5 mouse cellular contexts compared by ENCODE assay signal in the genomic region with DNA sequence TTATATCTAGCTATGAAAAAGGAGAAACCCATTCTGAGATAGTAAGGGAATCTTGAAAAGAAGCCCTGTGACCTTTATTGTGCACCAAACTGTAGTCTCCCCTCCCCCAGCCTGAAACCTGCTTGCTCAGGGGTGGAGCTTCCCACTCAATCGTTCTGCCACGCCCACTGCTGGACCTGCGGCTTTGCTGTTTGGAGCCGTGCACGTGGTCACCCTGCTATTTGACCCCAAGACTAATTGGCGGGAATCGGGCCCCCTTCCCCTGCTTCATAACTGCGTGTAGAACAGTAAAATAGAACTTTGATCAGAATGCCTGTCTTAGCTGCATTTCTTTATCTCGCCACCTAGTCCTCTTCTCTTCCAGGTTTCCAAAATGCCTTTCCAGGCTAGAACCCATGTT. TPM values are rescaled to one million over a fixed set of nuclear protein-coding genes. Genes with fewer than 3 reads are reported as not detected.
A peak's percentile ranks its signal among the peaks of the same experiment; 100 is the strongest.
DNase-seq lines count a peak whose midpoint lies in the region; ATAC-seq lines count a peak whose summit lies in the region.
"Not testable (repeated sequence)": the region's sequence is repeated elsewhere in the genome, so short reads cannot be mapped to it uniquely, and the experiment has no call there.

No protein-coding gene starts in this region.

- H3K27ac ChIP-seq in ES-E14 (ENCODE audit: insufficient read depth, low read depth, low read length, poor library complexity, severe bottlenecking): peak overlapping the region; percentile 75; the same call in 1 of the 2 replicates
- H3K27ac ChIP-seq in hindbrain, embryonic 10.5 days; liver, embryonic 13.5 days: not testable (repeated sequence)

- not testable (repeated sequence) for H3K27me3 ChIP-seq in hindbrain, embryonic 10.5 days (ENCODE audit: insufficient read depth, poor library complexity, severe bottlenecking); liver, embryonic 13.5 days

- not testable (repeated sequence) for H3K4me2 ChIP-seq in liver, embryonic 13.5 days

- H3K9ac ChIP-seq in ES-E14 (ENCODE audit: insufficient read depth, low read depth, low read length, poor library complexity, severe bottlenecking): peak overlapping the region; percentile 56; the same call in 1 of the 2 replicates
- not testable (repeated sequence) for H3K9ac ChIP-seq in liver, embryonic 13.5 days

- not testable (repeated sequence) for H3K9me3 ChIP-seq in ES-E14 (ENCODE audit: control insufficient read depth, insufficient read depth, low read depth, low read length); hindbrain, embryonic 10.5 days; liver, embryonic 13.5 days (replicated peaks)

- H3K4me3 ChIP-seq in ES-E14 (ENCODE audit: insufficient read depth in 1 of 2, low read depth in 1 of 2, low read length in 2 of 2, poor library complexity in 1 of 2, severe bottlenecking in 1 of 2); hindbrain, embryonic 10.5 days; liver, embryonic 13.5 days (replicated peaks): not testable (repeated sequence)

- in situ Hi-C loops in ES-E14 (cut with MboI; ENCODE audit: low sequenced_read_pairs in 2 of 2, unreplicated experiment in 2 of 2): not testable (repeated sequence)

- H3K4me1 ChIP-seq in ES-E14 (ENCODE audit: control insufficient read depth in 2 of 2, insufficient read depth in 2 of 2, low read length in 2 of 2, poor library complexity in 1 of 2): peaks cover 6 to 19% of the 10 kb centered on the region in 2 experiments
- not testable (repeated sequence) for H3K4me1 ChIP-seq in hindbrain, embryonic 10.5 days (replicated peaks); liver, embryonic 13.5 days (replicated peaks)

- not testable (repeated sequence) for ATAC-seq in liver, embryonic 13.5 days (ENCODE audit: low read depth)

- DNase-seq in ES-E14 (ENCODE audit: low read depth, low spot score): peak; percentile 45
- peak; percentile 13 for DNase-seq in adrenal gland, postnatal 10 days
- DNase-seq in embryo, embryonic 11 days: peak; percentile 23
- DNase-seq in hindbrain, embryonic 10.5 days (ENCODE audit: low spot score): peak; percentile 13
- DNase-seq in liver, embryonic 13.5 days: peak; percentile 6

- WGBS in hindbrain, embryonic 10.5 days: 49% methylated on average over 9 of the region's 9 CpGs
- WGBS in liver, embryonic 13.5 days (ENCODE audit: insufficient replicate concordance): 68% methylated on average over 9 of the region's 9 CpGs

- H3K36me3 ChIP-seq in ES-E14 (ENCODE audit: control insufficient read depth, insufficient read depth, low read length, poor library complexity, severe bottlenecking): not testable (repeated sequence)
- H3K36me3 ChIP-seq in hindbrain, embryonic 10.5 days: peaks cover 91% of the 10 kb centered on the region
- peaks cover 56% of the 10 kb centered on the region for H3K36me3 ChIP-seq in liver, embryonic 13.5 days

RNA-seq across cellular contexts. Expression of gene Mettl21a, which starts 39.1 kb away (rescaled TPM):
- total RNA-seq in ES-E14 (2012; rRNA removed): 18.6 and 25.8 TPM in 2 replicates
- 10 to 100 TPM; 14.2 to 15.3 TPM for total RNA-seq in adrenal gland, postnatal 10 days (2021)
- 19.9 and 22.9 TPM in 2 replicates for polyA plus RNA-seq in hindbrain, embryonic 10.5 days (2016; fragmentation: Nextera tagmentation; extraction: Ambion mirVana)
- 7.8 and 8.2 TPM in 2 replicates for polyA plus RNA-seq in liver, embryonic 13.5 days (2015; fragmentation: Nextera tagmentation; extraction: Ambion mirVana)

RNA-seq across cellular contexts. Expression of gene Creb1, which starts 45.5 kb away (rescaled TPM):
- total RNA-seq in ES-E14 (2012; rRNA removed): 23.4 and 35.1 TPM in 2 replicates
- 10 to 100 TPM; 35.2 to 43.6 TPM for total RNA-seq in adrenal gland, postnatal 10 days (2021)
- 38.9 and 50.9 TPM in 2 replicates for polyA plus RNA-seq in hindbrain, embryonic 10.5 days (2016; fragmentation: Nextera tagmentation; extraction: Ambion mirVana)
- 11.4 and 15.2 TPM in 2 replicates for polyA plus RNA-seq in liver, embryonic 13.5 days (2015; fragmentation: Nextera tagmentation; extraction: Ambion mirVana)
